Mouse (Mus musculus) intestine, embryonic 14.5 days (tissue): ENCODE data around the gene Wdr54. TPM values are rescaled to one million over a fixed set of nuclear protein-coding genes. Genes with fewer than 3 reads are reported as not detected.
A peak's percentile ranks its signal among the peaks of the same experiment; 100 is the strongest.

Experiments
- ATAC-seq: fragments of 200-750 bp; cut with Nextera tagmentation; replicated peaks from 2 replicates; pipeline ENCODE4 v1.8.0; 2017; ENCODE audit warnings: low read depth, moderate number of reproducible peaks, moderate TSS enrichment, moderate library complexity; ENCODE audit not compliant: low FRiP score, low TSS enrichment
- DNase-seq: peaks from one replicate; pipeline ENCODE4 v3.0.0-alpha.2; 2018; ENCODE audit warnings: low spot score
- H3K27ac ChIP-seq: fragments of 300-500 bp; sonication (generic); 2 replicates; pipeline ENCODE4 v1.5.1; 2014; ENCODE audit warnings: low read depth, mild to moderate bottlenecking, control low read depth
- H3K27me3 ChIP-seq: fragments of 300-500 bp; sonication (generic); replicated peaks from 2 replicates; pipeline ENCODE4 v1.6.1; 2014; ENCODE audit warnings: low read length, control low read depth; ENCODE audit not compliant: control insufficient read depth, insufficient read depth
- H3K36me3 ChIP-seq: fragments of 300-500 bp; sonication (generic); 2 replicates; pipeline ENCODE4 v1.6.1; 2014; ENCODE audit warnings: low read length, control low read depth; ENCODE audit not compliant: control insufficient read depth, insufficient read depth
- H3K4me1 ChIP-seq: fragments of 300-500 bp; sonication (generic); replicated peaks from 2 replicates; pipeline ENCODE4 v1.6.1; 2014; ENCODE audit warnings: low read length, control low read depth, mixed read lengths; ENCODE audit not compliant: control insufficient read depth, insufficient read depth
- H3K4me2 ChIP-seq: fragments of 300-500 bp; sonication (generic); 2 replicates; pipeline ENCODE4 v1.6.1; 2014; ENCODE audit warnings: low read length
- H3K4me3 ChIP-seq: fragments of 300-500 bp; sonication (generic); 2 replicates; pipeline ENCODE4 v1.5.1; 2014; ENCODE audit warnings: low read depth, low read length, control low read depth, mixed read lengths
- H3K9ac ChIP-seq: fragments of 300-500 bp; sonication (generic); 2 replicates; pipeline ENCODE4 v1.6.1; 2014; ENCODE audit warnings: mild to moderate bottlenecking, low read length
- H3K9me3 ChIP-seq: fragments of 300-500 bp; sonication (generic); 2 replicates; pipeline ENCODE4 v1.6.1; 2016; ENCODE audit warnings: low read length, control low read depth; ENCODE audit not compliant: control insufficient read depth
- WGBS: fragments of 180-500 bp; shearing (Covaris S2); extraction: QIAGEN DNeasy Blood & Tissue Kit; methylation state at CpG from one replicate; pipeline ENCODE4 v1.1.7; 2014; 5-methylcytosine and 5-hydroxymethylcytosine counted together
- polyA plus RNA-seq: library from polyadenylated mRNA; unstranded; fragments of >200 nt; fragmentation: Nextera tagmentation; extraction: Ambion mirVana; gene quantifications from 2 replicates; pipeline ENCODE4 v1.2.1, GENCODE M21; 2014

The Wdr54 gene
- polyA plus RNA-seq, 1 experiment from 2014 or later: 4.3 TPM

DNA sequence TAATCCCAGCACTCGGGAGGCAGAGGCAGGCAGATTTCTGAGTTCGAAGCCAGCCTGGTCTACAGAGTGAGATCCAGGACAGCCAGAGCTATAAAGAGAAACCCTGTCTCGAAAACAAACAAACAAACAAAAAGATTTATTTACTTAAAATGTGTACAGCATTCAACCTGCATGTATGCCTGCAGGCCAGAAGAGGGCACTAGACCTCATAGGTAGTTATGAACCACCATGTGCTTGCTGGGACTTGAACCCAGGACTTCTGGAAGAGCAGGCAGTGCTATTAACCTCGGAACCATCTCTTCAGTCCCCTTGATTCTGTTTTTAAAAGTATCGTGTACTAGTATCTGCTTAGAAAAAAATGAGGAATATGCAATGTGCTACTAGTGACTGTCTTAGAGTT is 28.8 kb downstream of the Wdr54 start:
- ATAC-seq: no peak
- 92% methylated on average over 5 of the region's 5 CpGs for WGBS
- Histone ChIP-seq H3K36me3 (no peaks in the 10 kb centered on the region), H3K4me2 (no peak overlapping the region), H3K27me3 (no peaks in the 10 kb centered on the region), H3K9me3 (no peaks in the 10 kb centered on the region), H3K27ac (no peak overlapping the region), H3K9ac (no peak overlapping the region), H3K4me3 (no peak overlapping the region), H3K4me1 (peaks cover 15% of the 10 kb centered on the region; the same call in 1 of the 2 replicates)
- no peak for DNase-seq

- Histone ChIP-seq H3K9me3 (no peaks in the 10 kb centered on the region), H3K27me3 (no peaks in the 10 kb centered on the region), H3K36me3 (no peaks in the 10 kb centered on the region), H3K4me3 (peak within 1 kb of the TSS; percentile 67), H3K4me2 (peak within 1 kb of the TSS; percentile 84), H3K9ac (peak within 1 kb of the TSS; percentile 50), H3K4me1 (peaks cover 22% of the 10 kb centered on the region; the same call in 1 of the 2 replicates), H3K27ac (peak within 1 kb of the TSS; percentile 16; the same call in 1 of the 2 replicates)
- WGBS: 17% methylated on average over 5 of the region's 5 CpGs
- ATAC-seq: no peak
- no peak for DNase-seq
These were observed 30.9 kb downstream of the Wdr54 start, which contains the start of gene Ino80b for GRCm38 (mm10) chr6:83125331-83125730. TSS of gene Ino80b (minus strand) at chr6:83125431.

- H3K4me2 ChIP-seq: peak overlapping the region; percentile 84
- H3K27me3 ChIP-seq: no peaks in the 10 kb centered on the region
- DNase-seq (peak; percentile 96), ATAC-seq (0 out of 2 replicates have a peak, but pooled peaks have one; percentile 12)
- peak overlapping the region; percentile 50 for H3K9ac ChIP-seq
- H3K4me3 ChIP-seq: peak overlapping the region; percentile 67
- no peaks in the 10 kb centered on the region for H3K36me3 ChIP-seq
- no peaks in the 10 kb centered on the region for H3K9me3 ChIP-seq
- H3K4me1 ChIP-seq: peaks cover 26% of the 10 kb centered on the region; the same call in 1 of the 2 replicates
- peak overlapping the region; percentile 16; the same call in 1 of the 2 replicates for H3K27ac ChIP-seq
- under 1% methylated on average over 30 of the region's 30 CpGs for WGBS
These were observed 31.3 kb downstream of the Wdr54 start for GRCm38 (mm10) chr6:83124851-83125312.

- DNase-seq: no peak
- Histone ChIP-seq H3K27me3 (no peaks in the 10 kb centered on the region), H3K36me3 (peaks cover 17% of the 10 kb centered on the region), H3K4me3 (no peak overlapping the region), H3K9me3 (no peaks in the 10 kb centered on the region), H3K27ac (no peak overlapping the region), H3K4me1 (peaks cover 29% of the 10 kb centered on the region; the same call in 1 of the 2 replicates), H3K4me2 (peak overlapping the region; percentile 96), H3K9ac (peak overlapping the region; percentile 75; the same call in 1 of the 2 replicates)
- WGBS: 87% methylated on average over 5 of the region's 5 CpGs
- no peak for ATAC-seq
These were observed 33.2 kb downstream of the Wdr54 start for GRCm38 (mm10) chr6:83122961-83123360.

GRCm38 (mm10) chr6:83121863-83122710 is 34.1 kb downstream of the Wdr54 start:
- H3K4me1 ChIP-seq: peaks cover 29% of the 10 kb centered on the region; the same call in 1 of the 2 replicates

GRCm38 (mm10) chr6:83120930-83121862 is 35.0 kb downstream of the Wdr54 start, which contains the start of gene Wbp1:
TSS of gene Wbp1 (minus strand) at chr6:83121559.
- Histone ChIP-seq H3K27ac (peak within 1 kb of the TSS; percentile 94), H3K4me2 (peak within 1 kb of the TSS; percentile 96), H3K9me3 (no peaks in the 10 kb centered on the region), H3K4me3 (peak within 1 kb of the TSS; percentile 82), H3K36me3 (peaks cover 31% of the 10 kb centered on the region), H3K9ac (peak within 1 kb of the TSS; percentile 88), H3K27me3 (no peaks in the 10 kb centered on the region), H3K4me1 (peaks cover 35% of the 10 kb centered on the region; the same call in 1 of the 2 replicates)
- ATAC-seq: peak; percentile 93
- peak; percentile 94 for DNase-seq
- under 1% methylated on average over 38 of the region's 38 CpGs for WGBS

More at GRCm38 (mm10) chr6:83121863-83122710, 34.1 kb downstream of the Wdr54 start:
- H3K4me3 ChIP-seq: peak overlapping the region; percentile 82
- no peaks in the 10 kb centered on the region for H3K27me3 ChIP-seq
- no peak for DNase-seq
- no peaks in the 10 kb centered on the region for H3K9me3 ChIP-seq
- WGBS: 2% methylated on average over 44 of the region's 52 CpGs
- H3K27ac ChIP-seq: peak overlapping the region; percentile 94
- ATAC-seq: peak; percentile 0; the same call in 1 of the 2 replicates
- H3K36me3 ChIP-seq: peaks cover 25% of the 10 kb centered on the region
- peak overlapping the region; percentile 75 for H3K9ac ChIP-seq
- peak overlapping the region; percentile 96 for H3K4me2 ChIP-seq

- 81% methylated on average over 7 of the region's 7 CpGs for WGBS
These were observed 36.5 kb downstream of the Wdr54 start for GRCm38 (mm10) chr6:83119734-83120051.

More at GRCm38 (mm10) chr6:83119734-83120051, 36.5 kb downstream of the Wdr54 start:
- Histone ChIP-seq H3K27ac (peak overlapping the region; percentile 38; the same call in 1 of the 2 replicates), H3K4me1 (peaks cover 40% of the 10 kb centered on the region), H3K4me2 (no peak overlapping the region; the same call in 1 of the 2 replicates), H3K36me3 (peaks cover 31% of the 10 kb centered on the region), H3K4me3 (peak overlapping the region; percentile 82; the same call in 1 of the 2 replicates), H3K9me3 (no peaks in the 10 kb centered on the region), H3K9ac (no peak overlapping the region), H3K27me3 (no peaks in the 10 kb centered on the region)
- no peak for ATAC-seq
- DNase-seq: no peak
